12 mouse cellular contexts compared by ENCODE assay signal in genomic region chr3:133514290-133514689, GRCm38 (mm10).
"Had no signal": no experiment of that assay in that cellular context is flagged by ENCODE, and none has a peak within 500 bp of the region (broad histone marks: within the 10 kb centered on the region; RNA-seq: fewer than 3 reads in every experiment).

No protein-coding gene starts in this region.

- DNase-seq: lung, adult 2 months; lung, postnatal 36 days; right cerebral cortex, postnatal 14 days; thymus, adult 18-20 months; thymus, postnatal 14 days had no signal

- H3K4me3 ChIP-seq: left cerebral cortex, adult 2 months; limb, embryonic 10.5 days; liver, embryonic 15.5 days; midbrain, embryonic 13.5 days had no signal

- H3K4me2 ChIP-seq: liver, embryonic 11.5 days; liver, embryonic 15.5 days; midbrain, embryonic 13.5 days had no signal

- H3K27ac ChIP-seq: left cerebral cortex, adult 2 months; limb, embryonic 10.5 days; liver, embryonic 15.5 days; midbrain, embryonic 13.5 days; stomach, postnatal 0 days had no signal

- H3K9ac ChIP-seq: liver, embryonic 15.5 days; midbrain, embryonic 13.5 days had no signal

- H3K27me3 ChIP-seq: liver, embryonic 15.5 days; midbrain, embryonic 13.5 days had no signal

- H3K9me3 ChIP-seq: limb, embryonic 10.5 days; liver, embryonic 15.5 days; midbrain, embryonic 13.5 days had no signal

- H3K4me1 ChIP-seq: limb, embryonic 10.5 days; liver, embryonic 15.5 days; midbrain, embryonic 13.5 days had no signal

- ATAC-seq: lung, postnatal 0 days; midbrain, embryonic 13.5 days had no signal
